Mouse (Mus musculus): ENCODE measurements around the gene Gm6268.

DNA sequence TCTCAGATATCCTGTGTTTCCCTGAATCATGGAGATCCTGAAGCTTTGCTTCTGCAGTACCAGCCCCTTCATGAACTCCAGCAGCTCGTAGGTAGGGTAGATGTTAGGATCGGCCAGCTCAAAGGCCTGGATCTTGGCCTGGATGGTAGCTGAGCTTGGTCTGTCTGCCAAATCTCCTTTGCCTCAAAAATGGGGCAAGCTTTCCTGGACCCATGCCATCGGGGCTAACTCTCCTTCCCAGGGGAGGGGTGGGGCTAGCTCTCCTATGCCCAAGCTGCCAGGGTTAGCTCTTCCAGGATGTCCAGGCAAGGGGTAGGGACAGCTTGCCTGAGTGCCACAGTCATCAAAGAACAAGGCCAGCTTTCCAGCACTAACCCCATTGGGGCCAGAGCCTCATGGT is 18.1 kb downstream of the Gm6268 start:
- TF ChIP-seq POLR2A (IDR thresholded peaks at IDR 0.05; ENCODE audit: low read depth, low read length) (no peak), CTCF (IDR thresholded peaks at IDR 0.05; ENCODE audit: borderline replicate concordance, insufficient read depth, low read length) (no peak)

Measured in embryonic fibroblast, embryonic 13.5 days (primary cell).